7 mouse cellular contexts compared by ENCODE assay signal in the genomic region with DNA sequence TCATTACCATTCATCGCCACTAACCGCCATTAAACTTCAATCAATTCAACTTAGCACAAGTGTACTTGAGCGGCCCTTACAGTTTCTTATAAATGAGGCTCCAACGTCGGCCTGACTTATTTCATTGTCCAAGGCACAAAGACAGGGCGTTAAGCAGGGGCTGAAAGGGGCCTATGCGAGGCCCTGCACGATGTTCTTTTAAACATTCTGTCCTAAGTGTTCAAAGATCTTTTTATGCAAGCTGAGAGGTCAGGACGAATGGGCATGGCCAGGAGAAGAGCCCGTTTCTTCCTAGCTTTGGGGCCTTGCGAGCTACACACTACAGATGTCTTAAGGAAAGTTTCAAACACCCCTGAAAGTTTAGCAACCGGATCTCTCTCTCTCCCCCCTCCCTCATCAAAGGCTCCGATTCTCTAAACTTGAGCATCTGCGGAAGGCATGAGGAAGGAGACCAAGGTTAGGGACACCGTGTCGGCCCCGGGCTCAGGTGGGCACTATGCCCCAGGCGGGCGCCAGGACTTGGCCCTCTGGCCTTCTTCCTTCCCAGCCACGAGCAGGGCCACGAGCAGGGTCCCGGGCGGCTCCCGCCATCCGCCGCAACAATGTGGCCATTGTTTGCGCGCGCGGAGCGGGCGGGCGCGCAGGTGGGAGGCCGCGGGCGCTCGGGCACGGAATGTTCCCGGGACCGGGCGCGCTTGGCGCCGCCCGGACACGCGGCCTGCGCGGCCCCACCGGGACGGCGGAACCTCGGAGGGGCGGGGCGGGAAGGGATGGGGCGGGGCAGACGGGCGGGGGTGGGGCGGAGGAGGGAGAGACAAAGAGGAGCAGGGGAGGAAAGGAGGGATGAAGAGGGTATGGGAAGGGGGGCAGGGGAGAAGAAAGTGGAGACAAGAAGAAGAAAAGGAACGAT. TPM values are rescaled to one million over a fixed set of nuclear protein-coding genes. Genes with fewer than 3 reads are reported as not detected.
DNase-seq lines count a peak whose midpoint lies in the region; TF ChIP-seq lines count a peak whose summit lies in the region.

No protein-coding gene starts in this region.

- intact Hi-C loops in heart, postnatal 36 days (cut with DNase I) = no loop called here

- peak; percentile 49 for DNase-seq in urinary bladder, postnatal 14 days (ENCODE audit: low spot score)
- DNase-seq in urinary bladder, postnatal 4 days (ENCODE audit: low spot score in 2 of 2) = no peak
- peak; percentile 50 to 68 for DNase-seq in heart, postnatal 36 days
- peak; percentile 64 to 72 for DNase-seq in layer of hippocampus, postnatal 36 days
- DNase-seq in mesoderm, embryonic 11.5 days (ENCODE audit: low read depth, low spot score) = peak; percentile 61
- peak; percentile 32 for DNase-seq in urinary bladder, postnatal 25 days (ENCODE audit: low spot score)

- peak overlapping the region; percentile 55; the same call in 1 of the 2 replicates for H3K27ac ChIP-seq in embryonic fibroblast, embryonic 13.5 days (ENCODE audit: insufficient read depth, low read length)

- peak; percentile 44 for TF ChIP-seq POLR2A in embryonic fibroblast, embryonic 13.5 days (IDR thresholded peaks at IDR 0.05; ENCODE audit: low read depth, low read length)

- no peak for TF ChIP-seq CTCF in embryonic fibroblast, embryonic 13.5 days (IDR thresholded peaks at IDR 0.05; ENCODE audit: borderline replicate concordance, insufficient read depth, low read length)

- peak overlapping the region; percentile 49 for H3K4me3 ChIP-seq in embryonic fibroblast, embryonic 13.5 days (ENCODE audit: insufficient read depth, low read length)

- peaks cover 10% of the 10 kb centered on the region for H3K4me1 ChIP-seq in embryonic fibroblast, embryonic 13.5 days (ENCODE audit: control insufficient read depth, insufficient read depth, low read length)

RNA-seq across cellular contexts. Expression of a gene that starts 5.7 kb away (rescaled TPM):
- 8.9 and 13.6 TPM in 2 replicates for polyA plus RNA-seq in embryonic fibroblast, embryonic 13.5 days (2011; ENCODE audit: insufficient read length, low read depth, missing spikeins)
- total RNA-seq in heart, postnatal 36 days (2021) = 1 to 10 TPM; 1.0 to 2.0 TPM
- 1 to 10 TPM; 3.1 to 5.2 TPM for total RNA-seq in layer of hippocampus, postnatal 36 days (2021)

Comparison
In these comparisons a context has a peak if more than half of its experiments do, and no peak if none do; other contexts are left out.
1. DNase-seq: peak in urinary bladder, postnatal 14 days (single experiment), heart, postnatal 36 days (2 of 2), layer of hippocampus, postnatal 36 days (2 of 2), mesoderm, embryonic 11.5 days (single experiment) and urinary bladder, postnatal 25 days (single experiment); none in urinary bladder, postnatal 4 days (0 of 2).